Mouse (Mus musculus): ENCODE results near the gene Hprt. TPM values are rescaled to one million over a fixed set of nuclear protein-coding genes. Genes with fewer than 3 reads are reported as not detected.
"Not testable (repeated sequence)": the region's sequence is repeated elsewhere in the genome, so short reads cannot be mapped to it uniquely, and the experiment has no call there.

Gene Hprt
- total RNA-seq (2015; ENCODE audit: low replicate concordance) (112 and 116 TPM in 2 replicates), total RNA-seq (2017; ENCODE audit: low replicate concordance) (83.4 and 84.2 TPM in 2 replicates)

- ATAC-seq (replicated peaks; ENCODE audit: low FRiP score, poor library complexity, severe bottlenecking), result peak; percentile 100
Measured at GRCm38 (mm10) chrX:52987905-52988783, at the start of gene Hprt. Gene Hprt (plus strand): TSS chrX:52988137.

GRCm38 (mm10) chrX:52945509-52945908, 42.4 kb upstream of the Hprt start:
- ATAC-seq (replicated peaks; ENCODE audit: low FRiP score, poor library complexity, severe bottlenecking), result no peak

DNA sequence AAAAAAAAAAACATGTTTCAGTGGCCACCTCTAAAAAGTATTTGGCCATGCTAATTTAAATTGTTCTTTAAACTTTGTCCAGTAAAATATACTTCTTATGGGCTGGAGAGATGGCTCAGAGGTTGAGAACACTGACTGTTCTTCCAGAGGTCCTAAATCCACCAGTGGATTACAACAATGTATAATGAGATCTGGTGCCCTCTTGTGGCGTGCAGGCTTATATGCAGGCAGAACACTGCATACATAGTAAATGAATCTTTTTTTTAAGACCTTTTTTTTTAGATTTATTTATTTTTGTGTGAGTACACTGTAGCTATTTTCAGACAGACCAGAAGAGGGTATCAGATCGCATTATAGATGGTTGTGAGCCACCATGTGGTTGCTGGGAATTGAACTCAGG, 38.2 kb upstream of the Hprt start:
- ATAC-seq (replicated peaks; ENCODE audit: low FRiP score, poor library complexity, severe bottlenecking), result peak; percentile 70; the same call in 1 of the 2 replicates

DNA sequence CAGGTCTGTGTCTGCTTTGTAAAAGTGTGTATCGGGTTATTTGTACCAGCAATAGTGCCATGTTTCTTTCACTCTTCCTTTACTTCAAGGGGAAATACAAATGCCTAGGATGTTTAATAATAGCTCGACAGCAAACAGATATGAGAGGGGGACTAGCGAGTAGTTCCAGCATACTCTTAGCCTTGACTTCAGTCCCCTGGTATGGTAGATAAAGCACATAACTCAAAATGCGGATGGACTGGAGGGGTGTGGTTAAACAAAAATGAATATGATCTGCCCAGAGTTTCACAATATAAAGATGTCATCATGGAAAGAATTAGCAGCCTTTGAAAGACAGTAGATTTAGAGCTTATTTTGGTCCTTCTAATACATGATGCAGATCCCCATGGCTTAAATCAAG, 31.0 kb upstream of the Hprt start:
- no peak for ATAC-seq (replicated peaks; ENCODE audit: low FRiP score, poor library complexity, severe bottlenecking)

DNA sequence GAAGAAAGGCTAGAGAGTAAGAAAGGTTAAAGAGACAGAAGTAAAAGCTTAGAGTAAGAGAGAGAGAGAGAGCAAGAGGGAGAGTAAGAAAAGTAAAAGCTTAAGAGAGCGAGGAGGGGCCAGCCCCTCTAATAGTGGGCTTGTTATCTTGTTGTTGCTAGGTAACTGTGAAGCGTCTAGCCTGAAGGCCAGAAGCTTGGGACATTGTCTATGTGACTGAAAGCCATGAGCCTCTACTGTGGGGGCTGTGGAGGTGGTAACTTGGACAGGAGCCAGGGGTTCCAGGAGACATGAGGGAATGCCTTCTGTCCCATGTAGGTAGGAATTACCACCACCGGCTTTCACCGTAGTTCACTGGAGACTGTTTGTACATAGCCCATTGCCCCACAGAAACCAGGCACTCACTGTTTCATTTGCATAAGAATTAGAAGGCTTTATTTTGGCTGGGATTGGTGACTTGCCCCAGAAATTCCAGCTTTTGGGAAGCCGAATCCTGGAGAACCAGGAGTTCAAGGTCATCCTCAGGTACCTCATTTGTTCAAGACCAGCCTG, 26.3 kb upstream of the Hprt start:
- no peak for ATAC-seq (replicated peaks; ENCODE audit: low FRiP score, poor library complexity, severe bottlenecking)

GRCm38 (mm10) chrX:52965149-52965548, 22.8 kb upstream of the Hprt start:
- no peak for ATAC-seq (replicated peaks; ENCODE audit: low FRiP score, poor library complexity, severe bottlenecking)

DNA sequence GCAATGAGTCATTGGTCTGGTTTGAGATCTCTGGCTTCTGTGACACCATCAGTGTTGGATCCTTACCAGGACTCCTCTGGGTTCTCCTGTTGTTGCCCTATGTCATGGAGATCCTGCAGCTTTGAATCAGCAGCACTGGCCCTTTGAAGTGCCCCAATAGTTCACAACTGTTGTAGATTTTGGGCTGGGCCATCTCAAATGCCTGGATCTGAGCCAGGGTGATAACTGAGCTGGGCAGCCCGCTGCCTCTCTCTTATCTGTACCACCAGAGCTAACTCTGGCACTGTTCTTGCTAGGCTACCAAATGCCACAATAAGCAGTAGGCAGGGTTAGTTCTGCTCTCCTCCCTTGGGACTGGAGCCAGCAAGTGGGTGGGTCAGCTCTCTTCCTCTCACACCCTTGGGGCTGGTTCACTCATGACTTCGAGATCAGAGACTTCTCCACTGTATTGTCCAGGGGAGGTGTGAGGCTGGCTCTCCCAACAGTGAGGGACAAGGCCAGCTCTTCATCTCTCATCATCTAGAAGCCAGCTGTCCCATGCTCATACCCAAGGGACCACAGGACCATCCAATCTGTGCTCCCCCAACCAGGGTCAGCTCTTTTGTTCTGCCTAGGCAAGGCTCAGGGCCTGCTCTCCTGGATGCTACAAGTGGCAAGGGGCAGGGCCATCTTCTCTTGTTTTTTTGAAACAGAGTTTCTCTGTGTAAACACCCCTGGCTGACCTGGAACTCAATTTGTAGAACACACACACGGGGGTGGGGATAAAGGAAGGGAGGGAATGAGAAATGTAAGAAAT, 16.5 kb upstream of the Hprt start:
- ATAC-seq (replicated peaks; ENCODE audit: low FRiP score, poor library complexity, severe bottlenecking), result peak; percentile 100

DNA sequence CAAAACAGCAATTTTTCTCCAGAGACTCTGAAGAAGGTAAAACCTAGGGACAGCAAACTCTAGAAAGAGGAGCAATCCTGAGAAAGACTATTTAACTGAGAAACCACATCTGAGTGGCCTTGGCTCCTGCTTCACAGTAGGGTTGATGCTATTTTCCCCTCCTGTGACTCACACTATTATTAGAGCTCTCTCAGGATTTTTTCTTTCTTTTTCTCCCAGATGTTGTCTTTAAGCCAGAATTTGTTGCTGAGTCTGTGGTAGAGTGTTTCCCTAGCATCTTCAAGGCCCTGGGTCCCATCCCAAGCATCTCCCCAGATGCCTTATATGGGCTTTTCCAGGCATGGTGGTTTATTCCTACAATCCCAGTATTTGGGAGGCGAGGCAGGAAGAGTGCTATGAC, 15.8 kb upstream of the Hprt start:
- ATAC-seq (replicated peaks; ENCODE audit: low FRiP score, poor library complexity, severe bottlenecking), result no peak

DNA sequence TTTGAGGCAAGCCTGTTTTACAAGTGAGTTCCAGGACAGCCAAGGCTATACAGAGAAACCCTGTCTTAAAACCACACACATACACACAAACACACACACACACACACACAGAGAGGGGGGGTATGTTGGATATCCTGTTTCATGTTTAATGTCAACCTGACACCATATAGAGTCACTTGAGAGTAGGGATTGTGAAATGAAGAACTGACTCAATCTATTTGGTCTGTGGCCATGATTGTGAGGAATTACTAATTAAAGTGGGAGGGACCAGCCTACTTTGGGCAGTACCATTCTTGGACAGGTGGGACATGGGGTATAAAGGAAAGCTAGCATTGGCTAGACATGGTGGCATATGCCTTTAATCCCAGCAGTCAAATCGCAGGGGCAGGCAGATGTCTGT, 15.3 kb upstream of the Hprt start:
- no peak for ATAC-seq (replicated peaks; ENCODE audit: low FRiP score, poor library complexity, severe bottlenecking)

DNA sequence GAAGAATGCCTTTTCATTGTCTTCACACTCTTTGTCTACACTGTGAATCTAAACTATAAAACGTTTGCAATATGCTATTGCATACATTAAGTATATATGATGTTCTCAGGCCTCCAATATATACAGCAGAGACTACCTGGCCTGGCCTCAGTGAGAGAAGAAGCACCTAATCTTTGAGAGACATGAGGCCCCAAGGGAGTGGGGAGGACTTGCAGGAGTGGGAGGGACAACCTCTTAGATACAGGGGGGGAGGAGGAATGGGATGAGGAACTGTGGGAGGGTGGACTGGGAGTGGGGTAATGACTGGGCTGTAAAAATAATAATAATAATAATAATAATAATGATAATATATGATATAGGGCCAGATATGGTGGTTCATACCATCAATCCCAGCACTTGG, 9.4 kb upstream of the Hprt start:
- no peak for ATAC-seq (replicated peaks; ENCODE audit: low FRiP score, poor library complexity, severe bottlenecking)

DNA sequence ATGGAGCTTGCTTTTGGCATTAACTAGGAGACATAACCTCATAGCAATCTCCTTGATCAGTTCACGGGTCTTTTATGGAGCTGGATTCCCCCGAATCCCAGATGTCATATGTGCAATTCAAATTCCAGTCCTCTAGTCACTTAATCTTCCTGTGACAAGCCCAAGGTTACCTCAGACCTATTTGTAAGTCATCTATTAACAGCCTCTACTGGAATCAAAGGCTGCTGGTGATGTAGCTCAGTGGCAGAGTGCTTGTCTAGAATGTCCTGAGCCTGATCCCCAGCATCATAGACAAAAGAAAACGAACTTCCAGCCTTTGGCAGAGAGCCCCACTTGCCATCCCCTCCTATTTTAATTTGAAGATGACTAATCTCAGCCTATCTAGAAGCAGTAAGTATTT, 6.6 kb upstream of the Hprt start:
- no peak for ATAC-seq (replicated peaks; ENCODE audit: low FRiP score, poor library complexity, severe bottlenecking)

GRCm38 (mm10) chrX:52994726-52995125, 6.8 kb downstream of the Hprt start:
- ATAC-seq (replicated peaks; ENCODE audit: low FRiP score, poor library complexity, severe bottlenecking), result not testable (repeated sequence)

DNA sequence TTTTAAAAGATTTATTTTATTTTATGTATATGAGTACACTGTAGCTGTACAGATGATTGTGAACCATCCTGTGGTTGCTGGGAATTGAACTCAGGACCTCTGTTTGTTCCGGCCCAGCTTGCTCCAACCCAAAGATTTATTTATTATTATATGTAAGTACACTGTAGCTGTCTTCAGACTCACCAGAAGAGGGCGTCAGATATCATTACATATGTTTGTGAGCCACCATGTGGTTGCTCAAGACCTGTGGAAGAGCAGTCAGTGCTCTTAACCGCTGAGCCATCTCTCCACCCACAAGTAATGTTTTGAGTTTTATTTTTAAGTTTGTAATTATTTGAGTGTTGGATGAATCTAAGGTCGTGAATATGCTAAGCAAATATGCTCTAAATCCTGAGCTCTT, 16.9 kb downstream of the Hprt start:
- not testable (repeated sequence) for ATAC-seq (replicated peaks; ENCODE audit: low FRiP score, poor library complexity, severe bottlenecking)

DNA sequence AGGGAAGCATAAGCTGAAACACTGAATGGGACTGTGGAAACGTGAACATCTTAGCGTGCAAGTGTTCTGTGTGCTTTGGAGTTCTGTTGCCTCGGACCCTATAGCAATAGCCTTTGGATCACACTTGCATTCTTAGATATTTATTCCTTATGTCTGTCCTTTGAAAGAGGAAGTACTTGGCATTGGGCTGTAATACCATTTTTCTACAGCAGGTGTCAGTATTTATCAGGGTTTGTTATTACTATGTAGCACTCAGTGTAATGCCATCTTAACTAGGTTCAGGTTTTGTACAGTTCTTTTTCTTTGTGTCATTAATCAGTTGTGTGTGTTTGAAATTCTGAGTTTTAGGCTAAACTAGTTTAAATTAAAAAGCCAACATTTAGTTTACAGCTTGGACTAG, 18.1 kb downstream of the Hprt start:
- ATAC-seq (replicated peaks; ENCODE audit: low FRiP score, poor library complexity, severe bottlenecking), result peak; percentile 86

DNA sequence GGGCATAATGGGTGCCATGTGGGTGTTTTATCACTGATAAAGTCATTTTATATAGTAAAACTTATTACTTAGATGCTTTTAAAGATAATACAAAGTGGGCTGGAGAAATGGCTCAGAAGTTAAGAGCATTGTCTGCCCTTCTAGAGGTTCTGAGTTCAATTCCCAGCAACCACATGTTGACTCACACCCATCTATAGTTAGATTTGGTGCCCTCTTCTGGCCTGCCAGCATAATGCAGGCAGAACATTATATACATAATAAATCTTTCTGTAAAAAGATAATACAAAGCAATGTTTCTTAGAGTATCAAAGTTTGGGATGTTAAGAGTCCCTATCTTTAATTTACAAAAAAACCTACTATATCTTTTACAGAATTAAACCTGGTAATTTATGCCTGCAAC, 27.6 kb downstream of the Hprt start:
- ATAC-seq (replicated peaks; ENCODE audit: low FRiP score, poor library complexity, severe bottlenecking), result no peak

DNA sequence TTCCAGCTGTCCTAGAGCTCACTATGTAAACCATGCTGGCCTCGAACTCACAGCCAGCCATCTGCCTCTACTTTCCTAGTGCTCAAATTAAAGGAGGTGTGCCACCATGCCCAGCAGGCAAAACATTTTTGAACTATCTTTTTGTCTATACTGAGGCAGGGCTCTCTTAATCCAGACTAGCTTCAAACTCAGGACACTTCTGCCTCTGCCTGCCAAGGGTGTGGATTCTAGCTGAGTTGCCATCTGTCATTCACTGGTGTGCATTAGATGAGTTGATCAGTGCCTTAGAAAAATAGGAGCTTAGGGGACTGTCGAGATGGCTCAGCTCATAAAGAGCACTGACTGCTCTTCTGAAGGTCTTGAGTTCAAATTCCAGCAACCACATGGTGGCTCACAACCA, 35.1 kb downstream of the Hprt start:
- no peak for ATAC-seq (replicated peaks; ENCODE audit: low FRiP score, poor library complexity, severe bottlenecking)

DNA sequence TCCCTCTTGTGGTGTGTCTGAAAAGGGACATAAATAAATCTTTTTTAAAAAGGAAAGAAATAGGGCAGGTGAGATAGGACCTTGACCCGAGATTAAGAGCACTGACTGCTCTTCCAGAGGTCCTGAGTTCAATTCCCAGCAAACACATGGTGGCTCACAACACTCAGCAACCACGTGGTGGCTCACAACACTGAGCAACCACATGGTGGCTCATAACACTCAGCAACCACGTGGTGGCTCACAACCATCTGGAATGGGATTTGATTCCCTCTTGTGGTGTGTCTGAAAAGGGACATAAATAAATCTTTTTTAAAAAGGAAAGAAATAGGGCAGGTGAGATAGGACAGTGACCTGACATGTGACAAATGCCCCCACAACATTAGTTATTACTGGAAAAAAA, 36.3 kb downstream of the Hprt start:
- ATAC-seq (replicated peaks; ENCODE audit: low FRiP score, poor library complexity, severe bottlenecking), result not testable (repeated sequence)

- no peak for ATAC-seq (replicated peaks; ENCODE audit: low FRiP score, poor library complexity, severe bottlenecking)
Measured at GRCm38 (mm10) chrX:53025471-53026223, 37.7 kb downstream of the Hprt start.

DNA sequence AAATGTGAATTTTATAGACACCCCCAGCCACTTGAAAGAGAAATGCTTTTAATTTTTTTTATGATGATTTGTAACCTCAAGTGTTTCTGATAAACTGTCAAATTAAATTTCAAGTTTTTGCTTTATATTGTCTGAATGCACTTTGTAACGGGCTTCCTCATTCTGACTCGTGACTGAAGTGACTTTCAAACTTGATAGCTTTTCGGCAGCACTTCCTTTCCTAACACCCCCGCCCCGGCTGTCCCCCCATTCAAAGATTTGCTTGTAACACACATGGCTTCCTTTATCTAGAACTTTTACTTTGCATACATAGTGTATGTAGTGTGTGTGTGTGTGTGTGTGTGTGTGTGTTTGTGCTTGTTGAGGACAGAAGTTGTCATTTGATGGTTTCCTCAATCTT, 41.6 kb downstream of the Hprt start:
- ATAC-seq (replicated peaks; ENCODE audit: low FRiP score, poor library complexity, severe bottlenecking), result no peak

DNA sequence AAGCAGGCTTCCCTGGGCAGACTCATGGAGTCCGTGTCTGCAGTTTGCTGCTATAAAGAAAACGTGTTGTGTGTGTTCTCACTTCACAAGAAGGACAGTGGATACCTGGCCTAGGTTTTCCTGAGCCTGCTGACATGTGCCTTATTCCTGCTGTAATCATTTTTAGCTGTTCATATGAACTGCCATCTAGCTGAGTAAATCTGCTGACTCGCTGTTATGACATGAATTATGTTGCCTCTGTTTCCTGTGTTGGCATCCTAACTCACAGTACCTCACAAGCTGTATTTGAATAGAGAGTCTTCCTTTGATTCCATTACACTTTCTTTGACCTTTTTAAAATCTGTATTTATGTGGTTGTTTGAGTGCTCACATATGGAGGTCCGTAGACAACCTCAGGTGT, 50.3 kb downstream of the Hprt start:
- ATAC-seq (replicated peaks; ENCODE audit: low FRiP score, poor library complexity, severe bottlenecking), result no peak

Data from erythroblast, adult 5-6 weeks (primary cell).